Mouse (Mus musculus) kidney, adult 2 months (tissue): Measurements from ENCODE around the gene Coro2b. TPM values are rescaled to one million over a fixed set of nuclear protein-coding genes. Genes with fewer than 3 reads are reported as not detected.

Source experiments
- DNase-seq: peaks from one replicate; pipeline ENCODE4 v3.0.0; 2021
- H3K27ac ChIP-seq: fragments of 200-500 bp; 2 replicates; pipeline ENCODE4 v1.5.1; 2012; ENCODE audit warnings: low read depth, low read length, control low read depth, inconsistent platforms; ENCODE audit not compliant: insufficient read depth
- H3K27me3 ChIP-seq: fragments of 200-500 bp; replicated peaks from 2 replicates; pipeline ENCODE4 v1.6.1; 2012; ENCODE audit warnings: mild to moderate bottlenecking, moderate library complexity, low read length, inconsistent platforms; ENCODE audit not compliant: control insufficient read depth, insufficient read depth
- H3K36me3 ChIP-seq: fragments of 200-500 bp; 2 replicates; pipeline ENCODE4 v1.6.1; 2012; ENCODE audit warnings: mild to moderate bottlenecking, moderate library complexity, low read length, inconsistent platforms; ENCODE audit not compliant: control insufficient read depth, insufficient read depth
- H3K4me1 ChIP-seq: fragments of 200-500 bp; 2 replicates; pipeline ENCODE4 v1.6.1; 2011; ENCODE audit warnings: low read length; ENCODE audit not compliant: control insufficient read depth, insufficient read depth
- H3K4me3 ChIP-seq: fragments of 200-500 bp; 2 replicates; pipeline ENCODE4 v1.5.1; 2011; ENCODE audit warnings: mild to moderate bottlenecking, low read depth, low read length, control low read depth; ENCODE audit not compliant: insufficient read depth
- CTCF ChIP-seq: fragments of 200-500 bp; conservative IDR thresholded peaks from 2 replicates; pipeline ENCODE4 v1.5.1; 2011; ENCODE audit warnings: low read depth, mild to moderate bottlenecking, control low read depth, low read length, moderate library complexity, mixed read lengths; ENCODE audit not compliant: insufficient read depth, insufficient read length
- POLR2A ChIP-seq: fragments of 200-500 bp; IDR thresholded peaks from one replicate; pipeline ENCODE4 v1.6.1; 2011; ENCODE audit warnings: low read depth, low read length, control low read depth
- WGBS: fragments of 180-500 bp; shearing (Covaris S2); methylation state at CpG from one replicate; pipeline ENCODE4 v1.1.7; 2018; 5-methylcytosine and 5-hydroxymethylcytosine counted together
- polyA plus RNA-seq: library from polyadenylated mRNA; depleted of rRNA; stranded (reverse); fragments of >200 nt; gene quantifications from 2 replicates; pipeline ENCODE4 v1.2.3, GENCODE M21; 2012

The Coro2b gene
- polyA plus RNA-seq, 1 experiment, result 9.8 TPM

DNA sequence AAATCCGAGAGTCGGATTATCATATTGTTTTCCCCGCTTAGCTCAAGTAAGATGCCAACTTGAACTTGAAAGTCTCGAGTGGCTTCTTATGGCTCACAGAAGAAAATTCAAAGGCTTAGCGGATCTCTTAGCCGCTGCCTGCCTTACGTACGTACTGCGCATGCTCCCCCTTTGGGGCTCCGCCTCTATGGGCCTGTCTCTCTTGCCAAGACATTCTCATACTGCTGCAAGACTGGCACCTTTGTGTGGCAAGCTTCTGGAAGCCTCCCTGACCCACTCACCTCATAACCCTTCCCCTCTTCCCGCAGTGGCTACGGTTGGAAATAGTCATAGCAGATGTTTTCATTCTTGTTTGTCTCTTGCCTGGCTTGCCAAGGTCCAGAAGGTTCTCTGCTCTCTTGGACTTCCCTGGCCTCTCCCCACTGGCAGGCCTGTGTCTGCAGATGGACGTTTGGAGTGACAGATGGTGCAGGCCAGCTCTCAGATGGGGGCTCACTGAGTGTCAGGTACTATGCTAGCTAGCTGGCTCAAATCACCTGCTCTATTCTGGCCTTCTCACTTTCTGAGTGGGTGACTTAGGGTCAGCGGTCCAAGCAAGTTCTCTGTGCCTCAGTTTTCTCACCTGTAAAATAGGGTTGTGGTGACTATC is 65.2 kb downstream of the Coro2b start:
- Histone ChIP-seq H3K36me3 (no peaks in the 10 kb centered on the region), H3K27me3 (no peaks in the 10 kb centered on the region), H3K27ac (no peak overlapping the region), H3K4me3 (no peak overlapping the region), H3K4me1 (no peaks in the 10 kb centered on the region)
- DNase-seq, result no peak
- WGBS, result 88% methylated on average over 14 of the region's 14 CpGs
- TF ChIP-seq POLR2A, result no peak
- TF ChIP-seq CTCF, result no peak

DNA sequence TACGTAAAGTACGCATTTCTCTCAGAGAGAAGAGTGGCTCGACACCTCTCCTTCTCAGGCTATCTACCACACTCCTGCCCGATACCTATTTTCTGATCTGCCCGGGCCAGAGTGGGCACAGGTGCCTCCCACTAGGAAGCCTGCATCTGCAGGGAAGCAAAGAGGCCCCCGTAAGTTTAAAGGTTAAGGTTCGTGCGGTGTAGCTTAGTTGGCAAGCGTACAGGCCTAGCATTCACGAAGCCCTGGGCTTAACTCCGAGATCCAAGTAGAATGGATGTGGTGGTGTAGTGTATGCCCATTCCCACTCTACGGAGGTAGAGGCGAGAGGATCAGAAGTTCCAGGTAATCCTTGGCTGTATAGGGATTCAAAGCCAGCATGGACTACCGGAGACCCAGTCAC is 65.8 kb downstream of the Coro2b start:
- no peaks in the 10 kb centered on the region for H3K36me3 ChIP-seq
- H3K27ac ChIP-seq, result no peak overlapping the region
- no peak for DNase-seq
- H3K4me1 ChIP-seq, result no peaks in the 10 kb centered on the region
- 91% methylated on average over 14 of the region's 14 CpGs for WGBS
- no peak for TF ChIP-seq POLR2A
- no peak for TF ChIP-seq CTCF
- H3K4me3 ChIP-seq, result no peak overlapping the region
- no peaks in the 10 kb centered on the region for H3K27me3 ChIP-seq

DNA sequence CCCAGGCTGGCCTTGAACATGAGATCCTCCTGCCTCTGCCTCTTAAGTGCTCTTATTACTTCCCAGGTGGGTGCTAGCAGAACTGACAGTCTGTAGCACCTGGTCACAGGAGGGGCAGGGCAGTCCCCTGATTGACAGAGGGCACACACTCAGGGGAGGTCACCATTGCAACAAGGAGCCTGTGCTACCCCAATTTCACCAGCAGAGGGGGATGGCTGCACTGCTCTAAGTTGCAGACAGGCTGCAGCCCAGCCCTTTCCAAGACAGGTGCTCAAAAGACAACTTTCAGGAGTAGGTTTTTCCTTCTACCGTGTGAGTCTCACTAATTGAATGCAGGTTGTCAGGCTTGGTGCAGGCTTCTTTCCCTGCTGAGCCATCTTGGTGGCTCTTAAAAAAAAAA is 66.4 kb downstream of the Coro2b start:
- no peaks in the 10 kb centered on the region for H3K27me3 ChIP-seq
- WGBS, result 13% methylated on average over 1 of the region's 1 CpGs
- DNase-seq, result peak; percentile 86
- H3K36me3 ChIP-seq, result no peaks in the 10 kb centered on the region
- TF ChIP-seq CTCF, result peak; percentile 97
- no peak for TF ChIP-seq POLR2A
- H3K27ac ChIP-seq, result no peak overlapping the region
- H3K4me1 ChIP-seq, result no peaks in the 10 kb centered on the region
- H3K4me3 ChIP-seq, result no peak overlapping the region

- DNase-seq, result no peak
- Histone ChIP-seq H3K4me1 (no peaks in the 10 kb centered on the region), H3K36me3 (no peaks in the 10 kb centered on the region), H3K4me3 (no peak overlapping the region), H3K27me3 (no peaks in the 10 kb centered on the region), H3K27ac (no peak overlapping the region)
- no peak for TF ChIP-seq CTCF
- TF ChIP-seq POLR2A, result no peak
- 91% methylated on average over 10 of the region's 10 CpGs for WGBS
These were observed 67.1 kb downstream of the Coro2b start for GRCm38 (mm10) chr9:62469696-62470095.

- Histone ChIP-seq H3K27ac (no peak overlapping the region), H3K4me1 (no peaks in the 10 kb centered on the region), H3K27me3 (no peaks in the 10 kb centered on the region), H3K4me3 (no peak overlapping the region), H3K36me3 (no peaks in the 10 kb centered on the region)
- TF ChIP-seq CTCF (no peak), POLR2A (no peak)
- WGBS, result 74% methylated on average over 13 of the region's 13 CpGs
- DNase-seq, result no peak
These were observed 67.7 kb downstream of the Coro2b start for GRCm38 (mm10) chr9:62469143-62469542.

DNA sequence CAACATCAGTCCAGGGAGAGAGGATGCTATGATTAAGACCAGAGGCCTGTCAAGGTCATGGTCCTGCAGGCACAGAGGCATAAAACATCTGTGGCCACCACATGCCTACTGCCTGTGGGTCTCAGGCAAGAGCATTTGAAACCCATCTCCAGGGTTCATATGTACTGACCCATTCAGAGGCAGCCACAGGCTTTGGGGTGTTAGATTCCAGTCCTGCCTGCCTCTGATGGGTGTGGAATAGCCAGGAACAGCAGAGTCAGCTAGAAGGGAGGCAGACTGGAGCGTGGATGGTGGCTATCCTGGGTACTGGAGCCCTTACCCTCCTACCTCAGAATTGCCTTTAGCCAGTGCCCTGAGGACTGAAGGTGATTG is 69.4 kb downstream of the Coro2b start:
- H3K27ac ChIP-seq, result no peak overlapping the region
- H3K4me1 ChIP-seq, result no peaks in the 10 kb centered on the region
- TF ChIP-seq CTCF (no peak), POLR2A (no peak)
- H3K27me3 ChIP-seq, result no peaks in the 10 kb centered on the region
- no peak for DNase-seq
- no peak overlapping the region for H3K4me3 ChIP-seq
- WGBS, result 67% methylated on average over 1 of the region's 1 CpGs
- no peaks in the 10 kb centered on the region for H3K36me3 ChIP-seq

DNA sequence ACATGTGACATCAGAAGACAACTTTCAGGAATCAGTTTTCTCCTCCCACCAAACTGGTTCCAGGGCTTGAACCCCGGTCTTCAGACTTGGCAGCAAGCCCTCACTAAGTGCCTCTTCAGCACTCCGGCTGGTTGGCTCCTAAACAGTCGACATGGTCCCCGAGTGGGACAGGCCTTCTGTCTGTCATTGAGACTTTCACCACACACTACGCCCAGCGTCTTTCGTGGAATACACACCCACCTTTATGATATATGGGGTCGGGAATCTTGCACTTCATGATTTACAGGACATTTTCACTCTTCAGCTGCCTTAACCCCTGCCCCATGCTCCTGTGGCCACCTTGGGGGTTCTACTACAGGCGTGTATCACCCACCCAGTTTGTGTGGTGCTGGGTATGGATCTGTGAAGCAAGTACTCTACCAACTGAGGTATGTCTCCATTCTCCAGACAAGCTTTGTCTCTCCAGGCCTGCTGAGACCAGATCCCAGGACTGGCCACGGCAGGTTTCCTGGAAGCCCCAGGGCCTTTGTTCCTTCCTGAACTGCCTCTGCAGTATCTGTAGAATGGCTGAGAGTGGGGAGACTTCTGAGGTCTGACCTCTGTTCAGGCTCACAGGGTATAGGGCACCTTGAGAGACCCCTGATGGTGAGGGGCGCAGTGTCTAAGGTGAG is 70.0 kb downstream of the Coro2b start:
- no peaks in the 10 kb centered on the region for H3K27me3 ChIP-seq
- no peak overlapping the region for H3K4me3 ChIP-seq
- no peaks in the 10 kb centered on the region for H3K4me1 ChIP-seq
- no peak overlapping the region for H3K27ac ChIP-seq
- no peak for DNase-seq
- TF ChIP-seq POLR2A, result no peak
- TF ChIP-seq CTCF, result no peak
- WGBS, result 79% methylated on average over 11 of the region's 11 CpGs
- H3K36me3 ChIP-seq, result no peaks in the 10 kb centered on the region
